Mouse (Mus musculus) forebrain, embryonic 11.5 days (tissue): ENCODE results near the gene Tenm4. TPM values are rescaled to one million over a fixed set of nuclear protein-coding genes. Genes with fewer than 3 reads are reported as not detected.

Experiments
- ATAC-seq: fragments of 200-750 bp; cut with Nextera tagmentation; replicated peaks from 2 replicates; pipeline ENCODE4 v1.8.0; 2017; ENCODE audit warnings: moderate TSS enrichment; ENCODE audit not compliant: low FRiP score
- DNase-seq: peaks from one replicate; pipeline ENCODE4 v3.0.0-alpha.2; 2017; ENCODE audit warnings: low spot score
- H3K27ac ChIP-seq: fragments of 300-500 bp; sonication (generic); 2 replicates; pipeline ENCODE4 v1.5.1; 2014; ENCODE audit warnings: low read depth, low read length
- H3K27me3 ChIP-seq: fragments of 300-500 bp; sonication (generic); 2 replicates; pipeline ENCODE4 v1.6.1; 2014; ENCODE audit warnings: mild to moderate bottlenecking, low read length, mixed read lengths; ENCODE audit not compliant: control insufficient read depth, insufficient read depth
- H3K36me3 ChIP-seq: fragments of 300-500 bp; sonication (generic); 2 replicates; pipeline ENCODE4 v1.6.1; 2014; ENCODE audit warnings: mild to moderate bottlenecking, low read length, moderate library complexity, mixed read lengths; ENCODE audit not compliant: control insufficient read depth, insufficient read depth
- H3K4me1 ChIP-seq: fragments of 300-500 bp; sonication (generic); replicated peaks from 2 replicates; pipeline ENCODE4 v1.6.1; 2014; ENCODE audit warnings: low read length, mixed read lengths; ENCODE audit not compliant: control insufficient read depth, insufficient read depth
- H3K4me2 ChIP-seq: fragments of 300-500 bp; sonication (generic); 2 replicates; pipeline ENCODE4 v1.6.1; 2014; ENCODE audit warnings: low read depth, mild to moderate bottlenecking, low read length, moderate library complexity, mixed read lengths; ENCODE audit not compliant: severe bottlenecking
- H3K4me3 ChIP-seq: fragments of 300-500 bp; sonication (generic); 2 replicates; pipeline ENCODE4 v1.5.1; 2014; ENCODE audit warnings: low read depth, low read length
- H3K9ac ChIP-seq: fragments of 300-500 bp; sonication (generic); 2 replicates; pipeline ENCODE4 v1.6.1; 2014; ENCODE audit warnings: low read length
- H3K9me3 ChIP-seq: fragments of 300-500 bp; sonication (generic); 2 replicates; pipeline ENCODE4 v1.6.1; 2016; ENCODE audit warnings: low read length, mixed read lengths; ENCODE audit not compliant: control insufficient read depth
- WGBS: fragments of 180-500 bp; shearing (Covaris S2); extraction: QIAGEN DNeasy Blood & Tissue Kit; methylation state at CpG from one replicate; pipeline ENCODE4 v1.1.7; 2014; 5-methylcytosine and 5-hydroxymethylcytosine counted together
- polyA plus RNA-seq: library from polyadenylated mRNA; unstranded; fragments of >200 nt; fragmentation: Nextera tagmentation; extraction: Ambion mirVana; gene quantifications from 2 replicates; pipeline ENCODE4 v1.2.1, GENCODE M21; 2014

Gene Tenm4
- polyA plus RNA-seq, 1 experiment from 2014 or later: 47.9 TPM

- no peak overlapping the region for H3K9ac ChIP-seq
- no peaks in the 10 kb centered on the region for H3K36me3 ChIP-seq
- no peak overlapping the region for H3K27ac ChIP-seq
- no peaks in the 10 kb centered on the region for H3K27me3 ChIP-seq
- no peak overlapping the region for H3K4me2 ChIP-seq
- ATAC-seq (no peak), DNase-seq (no peak)
- H3K9me3 ChIP-seq: no peaks in the 10 kb centered on the region
- peaks cover 9% of the 10 kb centered on the region; the same call in 1 of the 2 replicates for H3K4me1 ChIP-seq
- no peak overlapping the region for H3K4me3 ChIP-seq
- WGBS: 88% methylated on average over 5 of the region's 5 CpGs
These were observed 45.0 kb downstream of the Tenm4 start for GRCm38 (mm10) chr7:96215894-96216509.

- Histone ChIP-seq H3K4me1 (no peaks in the 10 kb centered on the region; the same call in 1 of the 2 replicates), H3K4me2 (no peak overlapping the region), H3K9ac (no peak overlapping the region), H3K27me3 (no peaks in the 10 kb centered on the region), H3K36me3 (no peaks in the 10 kb centered on the region), H3K4me3 (no peak overlapping the region), H3K9me3 (no peaks in the 10 kb centered on the region), H3K27ac (no peak overlapping the region)
- 99% methylated on average over 2 of the region's 2 CpGs for WGBS
- no peak for DNase-seq
- ATAC-seq: no peak
These were observed 48.3 kb downstream of the Tenm4 start for GRCm38 (mm10) chr7:96219386-96219785.

GRCm38 (mm10) chr7:96220647-96221046 is 49.6 kb downstream of the Tenm4 start:
- WGBS: 71% methylated on average over 5 of the region's 5 CpGs

GRCm38 (mm10) chr7:96222569-96222968 is 51.5 kb downstream of the Tenm4 start:
- Histone ChIP-seq H3K36me3 (no peaks in the 10 kb centered on the region), H3K27me3 (no peaks in the 10 kb centered on the region), H3K4me3 (no peak overlapping the region), H3K27ac (no peak overlapping the region), H3K9ac (no peak overlapping the region), H3K4me1 (no peaks in the 10 kb centered on the region), H3K9me3 (no peaks in the 10 kb centered on the region), H3K4me2 (no peak overlapping the region)
- 81% methylated on average over 1 of the region's 1 CpGs for WGBS
- ATAC-seq (no peak), DNase-seq (no peak)

More at GRCm38 (mm10) chr7:96220647-96221046, 49.6 kb downstream of the Tenm4 start:
- no peak overlapping the region for H3K27ac ChIP-seq
- no peaks in the 10 kb centered on the region for H3K4me1 ChIP-seq
- H3K9ac ChIP-seq: no peak overlapping the region
- no peak overlapping the region for H3K4me2 ChIP-seq
- ATAC-seq: no peak
- no peaks in the 10 kb centered on the region for H3K27me3 ChIP-seq
- H3K36me3 ChIP-seq: no peaks in the 10 kb centered on the region
- DNase-seq: no peak
- H3K9me3 ChIP-seq: no peaks in the 10 kb centered on the region
- H3K4me3 ChIP-seq: no peak overlapping the region

- ATAC-seq: no peak
- H3K4me1 ChIP-seq: no peaks in the 10 kb centered on the region
- H3K27me3 ChIP-seq: no peaks in the 10 kb centered on the region
- no peak overlapping the region for H3K27ac ChIP-seq
- H3K9ac ChIP-seq: no peak overlapping the region
- no peaks in the 10 kb centered on the region for H3K36me3 ChIP-seq
- DNase-seq: no peak
- no peaks in the 10 kb centered on the region for H3K9me3 ChIP-seq
- WGBS: 84% methylated on average over 6 of the region's 6 CpGs
- H3K4me3 ChIP-seq: no peak overlapping the region
- H3K4me2 ChIP-seq: no peak overlapping the region
These were observed 57.7 kb downstream of the Tenm4 start for GRCm38 (mm10) chr7:96228562-96229268.

- no peaks in the 10 kb centered on the region for H3K36me3 ChIP-seq
- no peaks in the 10 kb centered on the region for H3K9me3 ChIP-seq
- no peak for ATAC-seq
- no peaks in the 10 kb centered on the region for H3K4me1 ChIP-seq
- no peak overlapping the region for H3K4me3 ChIP-seq
- 76% methylated on average over 8 of the region's 8 CpGs for WGBS
- DNase-seq: no peak
- H3K27me3 ChIP-seq: no peaks in the 10 kb centered on the region
- no peak overlapping the region for H3K27ac ChIP-seq
- H3K9ac ChIP-seq: no peak overlapping the region
- no peak overlapping the region for H3K4me2 ChIP-seq
These were observed 59.1 kb downstream of the Tenm4 start for GRCm38 (mm10) chr7:96230006-96230719.

- Histone ChIP-seq H3K27ac (no peak overlapping the region), H3K36me3 (no peaks in the 10 kb centered on the region), H3K4me3 (no peak overlapping the region), H3K9me3 (no peaks in the 10 kb centered on the region), H3K4me2 (no peak overlapping the region), H3K4me1 (no peaks in the 10 kb centered on the region), H3K9ac (no peak overlapping the region), H3K27me3 (no peaks in the 10 kb centered on the region)
- WGBS: 61% methylated on average over 9 of the region's 9 CpGs
- ATAC-seq (no peak), DNase-seq (no peak)
These were observed 59.7 kb downstream of the Tenm4 start for GRCm38 (mm10) chr7:96230720-96231241.

- H3K4me1 ChIP-seq: no peaks in the 10 kb centered on the region
- DNase-seq: no peak
- no peak overlapping the region for H3K4me2 ChIP-seq
- H3K27ac ChIP-seq: no peak overlapping the region
- H3K9me3 ChIP-seq: no peaks in the 10 kb centered on the region
- no peak for ATAC-seq
- H3K27me3 ChIP-seq: no peaks in the 10 kb centered on the region
- H3K4me3 ChIP-seq: no peak overlapping the region
- H3K9ac ChIP-seq: no peak overlapping the region
- H3K36me3 ChIP-seq: no peaks in the 10 kb centered on the region
- WGBS: 85% methylated on average over 6 of the region's 6 CpGs
These were observed 64.8 kb downstream of the Tenm4 start for GRCm38 (mm10) chr7:96235847-96236246.
